Mouse (Mus musculus) brain, adult 2 months (tissue): ENCODE results near the gene Lcp1.

Source experiments
- DNase-seq: peaks from one replicate; pipeline ENCODE4 v3.0.0; 2011; ENCODE audit warnings: low read depth, low spot score

Lcp1 gene

GRCm38 (mm10) chr14:75205363-75206051, 74.6 kb downstream of the Lcp1 start:
- no peak for DNase-seq

DNA sequence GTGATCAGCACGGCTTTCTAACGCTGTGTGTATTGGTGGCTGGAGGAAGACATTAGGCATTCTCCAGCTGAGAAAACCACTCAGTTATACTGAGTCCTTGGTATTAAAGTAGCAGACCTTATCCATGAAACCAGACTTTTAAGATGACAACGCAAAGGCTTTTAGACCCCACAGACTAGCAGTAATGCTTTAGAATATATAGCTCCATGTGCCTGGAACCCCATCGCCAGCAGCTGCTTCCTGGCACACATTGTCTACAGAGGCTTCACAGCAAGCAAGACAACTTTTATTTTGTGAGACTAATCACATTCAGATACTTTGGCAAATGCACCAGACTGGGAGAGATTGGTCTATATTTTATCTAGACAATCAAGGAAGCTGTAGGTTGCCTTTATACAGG, 75.4 kb downstream of the Lcp1 start:
- no peak for DNase-seq

DNA sequence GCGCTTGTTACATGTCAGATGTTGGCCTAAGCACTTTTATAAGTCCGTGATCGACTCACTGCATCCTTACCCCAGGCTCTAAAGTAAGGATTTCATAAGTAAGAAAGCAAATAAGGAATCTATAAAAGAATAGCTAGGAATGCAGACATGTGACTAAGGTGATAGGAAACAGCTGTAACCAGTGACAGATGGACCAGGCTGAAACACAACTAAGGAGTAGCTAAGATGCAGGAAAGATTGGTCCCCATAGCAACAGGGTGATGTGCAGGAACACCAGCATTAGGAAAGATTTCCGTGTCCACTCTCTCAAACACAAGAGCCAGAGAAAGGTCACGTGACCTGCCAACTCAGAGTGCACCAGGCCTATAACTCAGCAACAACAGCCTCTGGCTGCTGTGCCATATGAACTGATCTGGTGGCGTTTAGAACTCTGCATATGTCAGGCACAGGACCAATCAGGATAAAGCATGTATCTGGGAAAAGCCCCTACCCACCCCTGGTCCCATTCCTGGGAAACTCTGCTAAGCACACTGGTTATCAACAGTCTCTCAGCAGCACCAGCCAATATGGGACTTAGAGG, 77.8 kb downstream of the Lcp1 start:
- DNase-seq, result no peak

GRCm38 (mm10) chr14:75213752-75214151, 82.9 kb downstream of the Lcp1 start:
- DNase-seq, result no peak

- no peak for DNase-seq
These were observed 87.9 kb downstream of the Lcp1 start for GRCm38 (mm10) chr14:75218843-75219242.

DNA sequence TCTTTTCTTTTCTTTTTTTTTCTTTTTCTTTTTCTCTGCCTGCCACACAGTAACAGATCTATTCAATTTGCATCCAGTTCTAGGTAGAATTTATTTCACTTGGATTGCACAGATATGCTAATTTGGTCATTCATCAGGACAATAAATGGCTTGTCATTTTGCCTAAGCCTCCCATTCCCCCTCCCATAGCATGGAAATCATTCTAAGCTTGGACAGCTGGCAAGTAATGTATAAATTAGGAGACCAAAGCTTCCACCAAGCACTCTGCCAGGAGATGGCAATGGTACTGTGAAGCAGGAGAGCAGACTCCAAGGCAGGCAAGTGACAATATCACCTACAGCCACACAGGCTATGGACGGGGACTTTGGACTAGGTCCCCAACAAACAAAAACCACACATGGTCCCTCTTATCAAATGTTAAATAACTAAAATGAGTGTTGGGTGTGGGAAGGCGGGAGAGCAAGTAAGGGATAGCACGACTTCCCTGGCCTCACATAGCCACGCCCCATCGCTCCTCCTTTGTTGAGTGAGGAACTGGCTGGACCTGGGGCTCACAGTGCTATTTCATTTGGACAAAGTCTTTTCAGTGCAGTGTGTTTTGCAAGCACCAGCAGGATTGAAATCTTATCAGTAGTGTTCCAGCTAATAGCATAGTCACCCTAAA, 88.5 kb downstream of the Lcp1 start:
- DNase-seq, result no peak

DNA sequence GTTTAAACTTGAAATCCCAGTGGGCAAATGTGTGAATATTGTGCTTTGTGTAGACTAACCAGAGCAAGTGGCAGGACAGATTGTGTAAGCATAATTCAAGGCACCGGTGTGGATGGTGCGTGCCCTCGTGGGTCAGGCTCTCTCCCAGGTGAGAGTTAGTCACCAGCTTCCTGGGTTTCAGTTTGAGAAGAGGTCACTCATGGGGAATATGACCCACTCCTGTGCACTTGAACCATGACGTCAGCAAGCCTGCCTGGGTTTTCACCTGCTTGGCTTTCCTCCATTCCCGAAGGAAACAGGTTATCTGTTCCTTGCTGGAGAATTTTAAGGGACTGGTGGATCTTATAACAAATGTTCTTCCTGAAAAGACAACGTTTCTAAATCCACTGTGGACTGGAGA, 91.5 kb downstream of the Lcp1 start:
- DNase-seq, result no peak

DNA sequence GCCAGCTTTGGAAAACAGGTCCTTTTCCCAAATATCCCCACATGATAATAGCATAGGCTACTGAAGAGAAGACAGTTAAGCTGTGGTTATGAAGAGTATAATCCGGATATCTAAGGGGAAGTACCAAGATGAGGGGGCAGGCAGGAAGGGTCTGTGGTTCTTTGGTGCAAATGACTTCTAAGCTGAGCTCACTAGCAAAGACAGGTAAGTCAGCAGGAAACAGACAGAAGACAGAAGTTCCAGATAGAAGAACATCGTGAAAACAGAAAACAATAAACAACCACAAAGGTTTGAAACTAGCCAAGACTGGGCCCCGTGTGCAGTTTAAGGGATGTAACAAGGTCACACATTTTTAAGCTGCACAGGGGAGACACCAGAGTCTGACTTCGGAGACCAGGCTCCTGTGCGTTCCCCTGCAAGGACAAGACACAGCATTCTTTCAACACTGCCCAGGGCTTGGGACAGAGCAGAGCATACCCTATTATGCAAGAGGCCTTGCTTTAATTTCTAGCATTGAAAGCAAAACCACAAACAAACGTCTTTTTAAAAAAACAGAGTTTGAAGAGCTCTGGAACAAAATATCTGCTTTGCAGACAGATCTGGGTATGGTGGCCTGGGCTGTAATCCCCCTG, 96.7 kb downstream of the Lcp1 start:
- DNase-seq, result no peak

DNA sequence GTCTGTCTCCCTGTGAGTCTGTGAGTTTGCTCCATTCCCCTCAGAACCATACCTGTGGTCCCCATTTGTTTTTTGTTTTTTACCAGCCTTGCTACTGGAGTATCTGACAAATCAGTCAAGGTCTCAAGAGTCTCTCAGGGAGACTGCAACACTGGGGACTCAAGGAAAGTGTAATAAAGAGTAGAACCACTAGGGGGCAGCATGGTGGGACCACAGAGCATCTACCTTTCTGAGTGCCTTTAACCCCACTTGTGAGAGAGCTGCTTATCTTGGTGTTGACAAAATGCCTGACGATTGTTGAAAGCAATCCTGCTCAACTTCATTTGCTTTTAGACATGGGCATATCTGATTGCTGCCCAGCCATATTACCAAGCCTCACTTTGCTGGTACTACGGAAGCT, 98.9 kb downstream of the Lcp1 start:
- DNase-seq, result peak; percentile 54

GRCm38 (mm10) chr14:75233070-75233469, 102.2 kb downstream of the Lcp1 start:
- DNase-seq, result no peak

GRCm38 (mm10) chr14:75235552-75235951, 104.7 kb downstream of the Lcp1 start:
- no peak for DNase-seq

- peak; percentile 69 for DNase-seq
These were observed 105.2 kb downstream of the Lcp1 start for GRCm38 (mm10) chr14:75235955-75236635.

DNA sequence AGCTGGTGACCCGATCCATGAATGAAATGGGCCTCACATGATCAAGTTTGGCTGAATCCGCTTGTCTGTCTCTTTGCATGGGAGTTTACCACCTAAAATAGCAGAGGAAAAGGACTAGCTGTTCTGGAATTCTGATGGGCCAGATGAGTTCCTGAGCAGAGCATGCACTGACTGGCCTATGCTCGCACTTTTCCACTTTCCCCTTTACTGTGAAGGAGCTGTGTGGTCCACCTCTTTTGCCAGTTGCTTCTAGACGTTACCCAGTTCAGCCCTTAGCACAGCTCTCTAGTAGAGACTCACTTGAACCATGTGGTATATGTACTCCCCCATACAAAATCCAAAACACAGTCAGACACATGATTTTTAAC, 105.7 kb downstream of the Lcp1 start:
- no peak for DNase-seq

- no peak for DNase-seq
These were observed 106.2 kb downstream of the Lcp1 start for GRCm38 (mm10) chr14:75237096-75237495.

GRCm38 (mm10) chr14:75238054-75238692, 107.3 kb downstream of the Lcp1 start:
- DNase-seq, result no peak

DNA sequence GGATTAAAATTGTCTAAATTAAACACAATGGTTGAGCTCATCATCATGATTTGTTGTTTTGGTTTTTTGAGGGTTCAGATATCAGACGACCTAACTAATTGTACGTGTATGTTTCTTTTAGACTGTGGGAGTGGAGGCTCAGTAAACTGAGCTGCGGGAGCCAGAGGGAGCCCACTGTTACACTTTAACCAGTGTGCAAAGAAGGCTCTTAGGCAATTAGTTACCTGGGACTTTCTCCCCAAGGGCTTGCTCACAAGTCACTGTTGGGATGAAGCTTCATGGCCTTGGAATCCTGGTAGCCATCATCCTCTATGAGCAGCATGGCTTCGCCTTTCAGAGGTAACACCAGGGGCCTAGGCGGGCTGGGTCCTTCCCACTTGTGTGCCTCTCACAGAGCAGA, 111.2 kb downstream of the Lcp1 start, which contains the start of gene Cpb2:
Gene Cpb2 (plus strand): TSS at position 201 of the 400 bp plus-strand sequence.
- DNase-seq, result no peak

GRCm38 (mm10) chr14:75246024-75247000, 115.4 kb downstream of the Lcp1 start:
- no peak for DNase-seq

- DNase-seq, result no peak
These were observed 119.5 kb downstream of the Lcp1 start for GRCm38 (mm10) chr14:75250432-75250831.

- no peak for DNase-seq
These were observed 125.6 kb downstream of the Lcp1 start for GRCm38 (mm10) chr14:75256521-75256920.

DNA sequence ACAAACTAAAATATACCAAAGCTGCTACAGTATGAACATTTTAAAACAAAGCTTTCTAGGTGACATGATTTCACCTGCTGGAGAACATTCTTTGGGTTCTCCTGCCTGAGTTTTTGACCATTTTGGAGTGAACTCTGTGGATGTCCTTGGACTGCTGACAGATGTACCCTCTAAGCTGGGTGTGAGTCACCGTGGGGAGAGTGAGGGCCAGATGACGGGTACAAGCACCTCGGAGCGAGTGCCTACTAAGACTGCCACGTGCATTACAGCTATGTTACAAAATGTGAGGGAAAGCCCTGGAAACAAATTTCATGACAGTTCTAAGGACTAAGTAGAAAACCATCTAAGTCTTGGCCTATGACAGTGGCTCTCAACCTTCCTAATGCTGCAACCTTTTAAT, 138.6 kb downstream of the Lcp1 start:
- no peak for DNase-seq
